Mouse (Mus musculus) kidney, adult 9 months (tissue): Measurements from ENCODE around the gene Slc25a33.
"Not testable (repeated sequence)": the region's sequence is repeated elsewhere in the genome, so short reads cannot be mapped to it uniquely, and the experiment has no call there.

ENCODE experiments used
- DNase-seq: peaks from one replicate; pipeline ENCODE4 v3.0.0; 2022

The Slc25a33 gene

DNA sequence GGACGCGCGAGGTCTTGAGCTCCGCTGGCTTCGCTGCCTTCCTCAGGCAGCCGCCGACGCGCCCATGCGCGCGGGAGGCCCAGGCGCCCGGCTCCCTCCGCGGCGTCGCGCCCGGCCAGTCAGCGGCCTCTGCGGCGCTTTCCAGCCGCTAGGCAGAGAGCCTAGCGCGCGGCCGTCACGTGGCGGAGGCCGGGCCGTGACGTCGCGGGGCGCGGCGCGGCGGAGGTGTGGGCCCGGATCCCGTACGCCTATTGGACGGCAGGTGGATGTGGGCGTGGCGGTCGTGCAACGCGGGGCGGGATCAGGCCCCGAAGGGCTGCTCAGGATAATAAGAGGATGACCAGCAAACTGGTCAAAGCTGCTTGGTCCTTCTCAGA, at the start of gene Slc25a33:
TSS of gene Slc25a33 (minus strand) at position 184 of the 377 bp plus-strand sequence.
- peak; percentile 98 for DNase-seq

DNA sequence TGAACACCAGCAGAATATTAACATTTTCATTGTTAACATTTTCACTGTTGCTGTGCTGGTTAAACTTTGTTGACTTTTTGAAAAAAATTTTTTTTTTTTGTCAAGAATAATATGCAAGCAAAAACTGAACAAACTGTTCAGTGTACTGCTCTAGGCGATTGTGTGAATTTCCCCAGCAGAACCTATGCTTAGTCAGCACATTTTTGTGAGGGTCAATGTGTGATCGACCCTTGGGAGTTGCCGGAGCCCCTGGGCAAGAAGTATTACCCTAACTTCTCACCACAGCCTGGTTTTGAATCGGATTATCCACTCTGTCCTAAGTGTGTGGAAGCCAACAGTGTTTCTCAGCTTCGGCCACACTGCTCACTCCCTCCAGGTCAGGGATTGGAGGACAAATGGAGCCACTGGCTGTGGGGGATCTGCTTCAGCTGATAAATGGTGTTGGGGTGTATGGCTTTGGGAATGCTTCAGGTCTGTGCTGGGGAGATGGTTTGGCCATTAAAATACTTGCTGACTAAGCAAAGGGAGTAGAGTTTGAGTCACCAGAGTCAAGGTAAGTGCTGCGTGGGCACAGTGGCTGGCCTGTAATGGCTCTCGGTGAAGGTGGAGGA, 48.6 kb upstream of the Slc25a33 start:
- no peak for DNase-seq

- DNase-seq: peak; percentile 73
Observed at GRCm38 (mm10) chr4:149822126-149822525, 48.0 kb upstream of the Slc25a33 start.

- DNase-seq: peak; percentile 64
Observed at GRCm38 (mm10) chr4:149820569-149820968, 46.5 kb upstream of the Slc25a33 start.

DNA sequence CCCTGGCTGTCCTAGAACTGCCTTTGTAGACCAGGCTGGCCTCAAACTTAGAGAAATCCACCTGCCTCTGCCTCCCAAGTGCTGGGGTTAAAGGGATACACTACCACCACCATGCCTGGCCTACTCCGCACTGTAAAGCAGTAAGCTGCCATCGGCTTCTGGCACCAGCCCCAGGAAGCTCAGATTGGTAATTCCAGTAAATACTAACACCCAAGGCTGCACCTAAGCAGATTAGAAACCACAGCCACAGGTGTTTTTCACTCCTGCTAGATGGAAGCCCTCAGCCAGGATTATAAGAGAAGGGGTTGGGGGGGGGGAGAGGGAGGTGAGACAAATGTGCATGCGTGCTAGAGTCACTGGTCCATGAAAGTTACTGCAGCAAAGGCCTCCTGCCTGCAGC, 45.1 kb upstream of the Slc25a33 start:
- no peak for DNase-seq

GRCm38 (mm10) chr4:149816598-149816997, 42.5 kb upstream of the Slc25a33 start:
- no peak for DNase-seq

DNA sequence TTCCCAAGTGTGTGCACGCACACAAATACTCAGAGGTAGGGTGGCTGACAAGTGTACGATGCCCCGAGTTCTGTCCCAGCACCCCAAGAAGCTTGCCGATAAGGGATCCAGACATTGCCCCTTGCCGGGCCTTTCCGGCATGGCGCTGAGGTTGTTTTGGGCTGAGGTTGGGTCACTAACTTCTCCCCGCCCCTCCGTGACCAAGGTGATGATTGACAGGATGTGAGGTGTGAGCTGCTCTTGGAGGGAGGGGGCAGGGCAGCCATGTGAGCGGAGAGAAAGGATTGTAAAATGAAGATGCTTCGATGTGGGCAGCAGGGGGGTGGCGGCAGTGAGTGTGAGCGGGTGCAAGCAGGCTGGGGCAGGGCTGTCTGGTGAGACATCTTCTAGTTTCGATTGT, 41.5 kb upstream of the Slc25a33 start:
- DNase-seq: no peak

DNA sequence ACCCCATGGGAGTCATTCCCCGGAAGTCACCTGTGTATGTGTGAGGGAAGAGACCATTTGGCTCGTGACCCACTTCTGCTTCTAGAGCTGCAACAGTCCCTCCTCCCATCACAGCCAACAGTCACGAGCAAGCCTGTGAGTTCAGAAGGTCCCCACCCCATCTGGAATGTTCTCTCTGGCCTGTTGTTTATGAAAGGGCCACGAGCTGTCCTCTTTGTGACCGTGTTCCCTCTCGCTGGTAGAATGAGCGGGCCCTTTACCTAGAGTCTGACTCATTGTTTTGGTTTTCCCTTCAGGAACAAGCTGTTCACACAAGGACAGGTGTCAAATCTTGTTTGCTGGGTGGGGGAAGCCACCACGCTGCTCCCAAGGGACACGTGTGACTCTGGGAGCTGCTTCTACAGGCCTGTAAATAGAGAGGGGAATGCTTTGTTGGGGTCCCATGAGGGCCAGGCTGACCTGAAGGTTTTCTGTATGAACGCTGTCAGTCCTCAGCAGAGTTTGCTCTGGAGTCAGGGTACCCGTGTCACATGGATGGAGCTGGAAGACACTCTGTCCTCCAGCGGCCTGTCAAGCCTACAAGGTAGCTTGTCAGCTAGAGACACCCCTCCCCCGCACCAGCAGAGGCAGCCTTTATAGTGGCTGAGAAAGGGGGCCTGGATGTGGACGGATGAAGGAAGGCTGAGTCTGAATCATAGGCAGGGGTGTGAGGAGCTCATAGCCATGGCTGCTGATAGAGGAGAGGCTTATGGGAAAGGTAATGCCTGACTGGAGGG, 39.5 kb upstream of the Slc25a33 start:
- no peak for DNase-seq

DNA sequence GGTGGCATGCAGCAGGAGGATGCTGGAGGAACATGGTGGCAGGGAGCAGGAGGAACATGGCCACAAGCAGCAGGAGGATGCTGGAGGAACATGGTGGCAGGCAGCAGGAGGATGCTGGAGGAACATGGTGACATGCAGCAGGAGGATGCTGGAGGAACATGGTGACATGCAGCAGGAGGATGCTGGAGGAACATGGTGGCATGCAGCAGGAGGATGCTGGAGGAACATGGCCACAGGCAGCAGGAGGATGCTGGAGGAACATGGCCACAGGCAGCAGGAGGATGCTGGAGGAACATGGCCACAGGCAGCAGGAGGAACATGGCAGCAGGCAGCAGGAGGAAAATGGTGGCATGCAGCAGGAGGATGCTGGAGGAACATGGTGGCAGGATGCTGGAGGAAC, 36.3 kb upstream of the Slc25a33 start:
- not testable (repeated sequence) for DNase-seq

GRCm38 (mm10) chr4:149808584-149809227, 34.6 kb upstream of the Slc25a33 start:
- no peak for DNase-seq

GRCm38 (mm10) chr4:149808060-149808567, 34.0 kb upstream of the Slc25a33 start:
- no peak for DNase-seq

GRCm38 (mm10) chr4:149806699-149807381, 32.8 kb upstream of the Slc25a33 start:
- peak; percentile 87 for DNase-seq

DNA sequence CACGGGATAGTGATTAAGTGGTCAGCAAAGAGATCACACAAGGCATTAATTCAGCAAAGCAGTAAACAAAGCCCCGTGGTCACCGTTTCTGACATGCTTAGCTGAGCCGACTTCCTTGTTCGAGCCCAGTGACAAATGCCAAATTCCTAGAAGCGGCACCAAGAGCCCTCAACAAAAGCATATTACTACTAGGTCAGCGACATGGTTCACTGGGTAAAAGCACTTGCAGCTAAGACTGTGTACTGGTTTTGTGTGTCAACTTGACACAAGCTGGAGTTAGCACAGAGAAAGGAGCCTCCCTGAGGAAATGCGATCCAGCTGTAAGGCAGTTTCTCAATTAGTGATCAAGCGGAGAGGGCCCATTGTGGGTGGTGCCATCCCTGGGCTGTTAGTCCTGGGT, 28.2 kb upstream of the Slc25a33 start:
- DNase-seq: no peak

DNA sequence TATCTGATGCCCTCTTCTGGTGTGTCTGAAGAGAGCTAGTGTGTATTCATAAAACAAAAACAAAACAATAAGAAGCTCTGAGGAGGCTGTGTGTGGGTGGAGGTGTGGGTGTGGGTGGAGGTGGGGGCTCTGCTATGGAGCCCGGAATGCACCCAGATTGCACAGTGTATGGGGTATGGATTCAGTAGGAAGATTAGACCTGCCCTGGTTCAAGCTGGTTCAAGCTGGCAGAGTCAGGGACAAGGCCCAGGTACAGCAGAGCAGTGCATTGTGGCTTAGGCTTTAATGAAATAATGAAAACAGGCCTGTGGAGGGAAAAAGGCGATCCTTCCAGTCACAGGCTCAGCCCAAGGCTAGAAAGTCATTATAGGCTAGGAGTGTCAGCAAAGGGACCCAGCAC, 26.5 kb upstream of the Slc25a33 start:
- DNase-seq: no peak

DNA sequence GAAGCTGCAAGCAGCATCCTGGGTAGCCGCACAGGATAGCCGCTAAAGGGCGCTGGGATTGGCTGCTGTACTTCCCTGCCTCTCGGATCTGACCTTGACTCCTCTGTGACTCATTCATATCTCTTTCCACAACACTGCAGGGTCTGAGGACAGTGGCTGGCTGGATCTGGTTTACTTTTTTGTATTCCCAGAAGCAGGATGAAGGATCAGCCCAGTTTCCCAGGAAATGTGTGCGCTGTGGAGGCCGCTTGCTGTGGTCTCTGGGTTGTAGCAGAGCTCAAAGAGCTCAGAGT, 26.0 kb upstream of the Slc25a33 start:
- DNase-seq: no peak

- no peak for DNase-seq
Observed at GRCm38 (mm10) chr4:149799346-149800171, 25.5 kb upstream of the Slc25a33 start.

DNA sequence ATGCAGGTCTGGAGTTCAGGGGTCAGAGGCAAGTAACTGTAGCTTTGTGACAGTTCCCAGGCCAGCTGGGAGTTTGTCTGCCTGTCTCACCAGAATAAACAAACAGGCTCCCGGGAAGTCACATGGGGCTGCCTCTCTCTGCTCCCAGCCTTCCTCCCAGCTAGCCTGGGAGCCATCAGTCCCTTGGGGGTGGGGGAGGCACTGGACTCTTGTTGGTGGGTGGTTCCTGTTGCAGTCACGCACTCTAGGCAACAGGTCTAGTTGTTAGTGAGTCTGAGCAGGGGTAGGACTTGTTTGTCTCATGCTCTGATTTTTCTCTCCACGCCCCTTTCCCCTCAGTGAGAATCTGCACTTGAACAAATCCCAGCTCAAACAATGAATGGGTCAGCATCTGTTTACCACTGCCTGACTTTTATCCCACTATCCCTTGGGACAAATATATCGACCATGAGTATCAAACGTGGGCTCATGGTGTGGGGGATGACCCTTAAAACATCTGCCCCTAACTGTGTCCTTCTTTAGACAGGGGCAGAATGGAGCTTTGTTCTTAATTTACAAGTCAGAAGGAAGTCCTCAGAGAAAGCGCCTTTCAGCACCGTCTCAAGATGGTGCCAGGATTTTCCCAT, 24.7 kb upstream of the Slc25a33 start:
- DNase-seq: no peak

DNA sequence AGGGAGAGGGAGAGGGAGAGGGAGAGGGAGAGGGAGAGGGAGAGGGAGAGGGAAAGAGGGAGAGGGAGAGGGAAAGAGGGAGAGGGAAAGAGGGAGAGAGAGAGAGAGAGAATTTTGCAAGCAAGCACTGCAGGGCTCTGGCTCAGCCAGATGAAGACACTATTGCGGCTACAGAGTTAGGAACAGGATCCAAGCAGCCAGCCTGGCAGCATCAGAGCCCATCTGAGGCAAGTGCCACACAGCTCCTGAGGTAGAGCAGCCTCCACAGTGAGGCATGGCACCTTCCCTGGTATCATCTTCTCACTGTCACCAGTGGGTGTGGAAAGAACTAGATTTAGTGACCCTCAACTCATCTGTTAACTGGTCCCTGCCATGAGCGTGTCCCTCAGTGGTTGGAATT, 24.0 kb upstream of the Slc25a33 start:
- no peak for DNase-seq

DNA sequence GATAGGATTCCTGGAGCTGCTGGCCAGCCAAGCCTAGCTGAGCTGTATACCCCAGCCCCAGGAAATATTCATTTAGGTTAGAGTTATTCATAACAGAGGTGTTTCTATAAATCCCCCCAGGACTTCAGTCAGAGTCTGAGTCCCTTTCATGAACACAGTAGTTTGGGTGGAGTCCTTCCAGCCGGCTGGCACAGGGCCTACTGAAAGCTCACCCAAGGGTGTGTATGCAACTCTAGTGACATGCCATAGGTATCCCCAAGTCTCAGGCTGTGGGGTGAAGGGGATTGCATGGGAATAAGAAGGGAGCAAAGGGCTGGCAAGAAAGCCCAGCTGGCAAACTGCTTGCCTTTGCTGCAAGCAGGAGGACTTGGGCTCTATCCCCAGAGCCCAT, 23.1 kb upstream of the Slc25a33 start:
- no peak for DNase-seq

GRCm38 (mm10) chr4:149796567-149797219, 22.6 kb upstream of the Slc25a33 start:
- no peak for DNase-seq

DNA sequence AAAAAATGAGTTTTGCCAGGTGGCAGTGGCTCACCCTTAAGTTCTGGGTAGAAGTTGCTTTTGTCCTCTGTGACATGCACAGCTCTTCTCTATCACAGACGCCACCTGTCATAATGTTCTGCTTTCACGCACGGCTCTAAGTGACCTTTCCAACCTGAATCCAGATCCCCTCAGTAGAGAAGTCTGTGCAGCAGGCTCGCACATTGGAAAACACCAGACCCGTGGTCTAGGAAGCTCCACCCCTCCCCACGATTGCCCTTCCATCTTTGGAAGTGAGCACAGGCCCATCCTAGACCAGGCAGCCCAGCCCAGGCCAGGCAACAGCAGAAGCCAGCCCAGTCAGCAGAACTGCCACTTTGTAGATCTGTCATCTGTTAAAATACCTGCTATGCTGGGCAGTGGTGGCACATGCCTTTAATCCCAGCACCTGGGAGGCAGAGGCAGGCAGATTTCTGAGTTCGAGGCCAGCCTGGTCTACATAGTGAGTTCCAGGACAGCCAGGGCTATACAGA, 20.9 kb upstream of the Slc25a33 start:
- no peak for DNase-seq

GRCm38 (mm10) chr4:149794010-149794338, 19.9 kb upstream of the Slc25a33 start:
- DNase-seq: no peak
